ENCODE assay signal across 12 mouse cellular contexts in genomic region chr13:3532451-3532850, GRCm38 (mm10).
"Had no signal": no experiment of that assay in that cellular context is flagged by ENCODE, and none has a peak within 500 bp of the region (broad histone marks: within the 10 kb centered on the region; RNA-seq: fewer than 3 reads in every experiment).

No protein-coding gene starts in this region.

- H3K9me3 ChIP-seq: midbrain, embryonic 15.5 days; neural tube, embryonic 12.5 days had no signal

- H3K4me1 ChIP-seq: limb, embryonic 13.5 days; neural tube, embryonic 12.5 days had no signal

- H3K27me3 ChIP-seq: limb, embryonic 13.5 days; midbrain, embryonic 15.5 days; neural tube, embryonic 12.5 days had no signal

- H3K4me2 ChIP-seq: limb, embryonic 13.5 days; liver, embryonic 11.5 days; lung, embryonic 14.5 days; midbrain, embryonic 11.5 days; midbrain, embryonic 15.5 days; neural tube, embryonic 12.5 days had no signal

- H3K36me3 ChIP-seq: limb, embryonic 13.5 days; midbrain, embryonic 15.5 days; neural tube, embryonic 12.5 days had no signal

- H3K27ac ChIP-seq: limb, embryonic 13.5 days; midbrain, embryonic 15.5 days; neural tube, embryonic 12.5 days had no signal

- DNase-seq: lung, embryonic 14.5 days; lung, postnatal 10 days; lung, postnatal 4 days; retina, postnatal 1 day; right cerebral cortex, postnatal 4 days; spleen, adult 18-20 months; thymus, postnatal 36 days had no signal

- H3K4me3 ChIP-seq: limb, embryonic 13.5 days; midbrain, embryonic 15.5 days; neural tube, embryonic 12.5 days had no signal

- ATAC-seq: midbrain, embryonic 15.5 days had no signal

- H3K9ac ChIP-seq: limb, embryonic 13.5 days; lung, embryonic 14.5 days; midbrain, embryonic 15.5 days; neural tube, embryonic 12.5 days had no signal
